Mouse (Mus musculus) common myeloid progenitor, adult 5-6 weeks (primary cell): ENCODE results near the gene Smco1. TPM values are rescaled to one million over a fixed set of nuclear protein-coding genes. Genes with fewer than 3 reads are reported as not detected.

Experiments
- ATAC-seq: replicated peaks from 2 replicates; pipeline ENCODE4 v1.8.0; 2016; ENCODE audit warnings: low read depth, mild to moderate bottlenecking, moderate TSS enrichment, inconsistent platforms; ENCODE audit not compliant: poor library complexity, severe bottlenecking
- total RNA-seq: library from RNA; stranded (forward); fragments of 200-1000, 187-1606 nt; gene quantifications from 2 replicates; pipeline ENCODE4 v1.2.3, GENCODE M21; 2017

Smco1 gene
- total RNA-seq, 1 experiment from 2014 or later, result not detected

DNA sequence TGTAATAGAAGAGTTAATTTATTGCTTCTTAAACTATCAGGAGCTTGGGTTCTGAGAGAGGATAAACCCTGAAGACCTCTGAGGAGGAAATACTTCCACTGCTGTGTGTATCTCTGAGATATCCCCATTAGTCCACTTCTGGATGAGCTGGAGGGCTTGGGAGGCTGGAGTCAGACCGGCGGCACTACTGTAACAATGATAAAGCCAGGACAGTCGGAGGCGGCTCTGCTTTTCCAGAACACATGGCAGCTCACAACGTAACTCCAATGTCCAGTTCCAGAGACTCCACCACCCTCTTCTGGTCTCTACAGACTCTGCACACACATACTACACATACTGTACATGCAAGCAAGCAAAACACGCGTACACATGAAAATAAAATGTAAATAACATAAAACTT, 32.6 kb downstream of the Smco1 start:
- ATAC-seq, result no peak

DNA sequence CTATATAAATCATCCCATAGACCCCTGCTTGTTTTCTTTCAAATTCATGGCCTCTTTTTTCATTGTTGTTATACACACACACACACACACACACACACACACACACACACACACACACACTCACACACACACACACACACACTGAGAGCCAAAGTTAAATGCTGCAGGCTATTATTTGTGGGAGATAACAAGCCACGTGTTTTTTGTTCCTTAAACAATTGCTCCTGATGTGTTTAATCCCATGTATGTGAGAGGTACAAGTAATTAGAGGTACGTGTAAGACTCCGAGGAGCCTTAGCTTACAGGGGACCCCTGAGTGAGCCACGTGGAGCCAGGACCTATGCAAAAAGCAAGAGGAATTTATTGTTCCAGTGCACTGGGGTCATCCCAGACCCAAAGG, 40.7 kb downstream of the Smco1 start:
- ATAC-seq, result no peak

DNA sequence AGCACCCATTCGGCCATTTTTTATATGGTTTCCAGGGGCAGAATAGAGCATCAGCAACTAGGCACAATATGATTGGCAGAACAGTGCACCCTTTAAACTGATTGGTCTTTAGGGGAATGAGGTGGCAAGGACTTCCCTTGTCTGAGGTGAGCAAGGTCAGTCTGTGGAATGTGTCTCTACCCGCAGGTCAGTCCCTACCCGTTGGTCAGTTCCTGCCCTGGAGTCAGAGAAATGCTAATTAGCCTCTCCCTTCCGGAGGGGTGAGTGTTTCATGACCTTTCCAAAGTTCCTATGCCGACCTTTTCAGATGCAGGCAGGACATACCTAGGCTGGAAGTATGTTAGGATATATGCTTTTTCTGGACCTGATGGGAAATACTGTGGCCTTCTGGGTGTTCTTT, 41.1 kb downstream of the Smco1 start:
- no peak for ATAC-seq

DNA sequence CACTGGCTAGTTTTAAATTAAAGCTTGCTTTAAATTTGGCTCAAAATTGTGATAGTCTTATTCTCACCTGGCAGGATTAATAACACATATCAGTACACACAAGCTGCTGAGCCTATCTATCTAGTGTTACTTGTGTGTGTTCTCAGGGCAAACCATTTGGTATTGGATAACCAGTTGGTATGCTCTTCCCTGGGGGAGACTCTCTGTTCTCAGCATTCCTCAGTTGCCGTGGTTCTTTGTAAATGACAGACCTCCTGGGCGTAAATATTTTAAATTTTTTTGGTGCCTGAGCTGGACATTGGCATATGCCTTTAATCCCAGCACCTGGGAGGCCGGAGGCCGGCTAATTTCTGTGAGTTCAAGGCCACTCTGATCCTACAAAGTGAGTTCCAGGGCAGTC, 41.6 kb downstream of the Smco1 start:
- ATAC-seq, result no peak

- no peak for ATAC-seq
Measured at GRCm38 (mm10) chr16:32316601-32317000, 45.3 kb downstream of the Smco1 start.

DNA sequence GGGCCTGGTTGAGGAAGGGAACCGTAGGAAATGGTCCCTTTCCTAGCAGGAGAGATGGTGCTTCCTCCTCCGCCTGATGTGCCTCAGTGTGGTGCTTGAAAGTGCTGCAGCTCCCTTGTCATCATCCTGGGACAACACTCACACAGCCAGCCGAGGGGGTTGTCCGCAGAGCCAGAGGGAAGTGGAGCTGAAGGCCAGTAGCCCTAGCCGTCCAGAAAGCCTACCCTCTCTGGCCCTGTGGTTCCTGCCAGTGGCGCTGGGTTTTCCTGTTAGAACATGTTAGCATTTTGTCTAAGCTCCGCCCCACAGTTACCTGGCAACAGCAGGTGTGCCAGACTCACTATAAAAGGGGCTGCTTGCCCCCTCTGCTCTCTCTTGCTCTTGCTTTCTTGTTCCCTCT, 52.7 kb downstream of the Smco1 start:
- no peak for ATAC-seq

Other genes with a start within 250 kb of the Smco1 start
- gene Pak2, start 192.1 kb upstream of the Smco1 start, total RNA-seq, result 52.7 and 64.7 TPM in 2 replicates
- gene Pigx, start 171.7 kb upstream of the Smco1 start, total RNA-seq, result 52.3 and 61.7 TPM in 2 replicates
- gene Cep19, start 171.7 kb upstream of the Smco1 start, total RNA-seq, result 22.2 and 28.6 TPM in 2 replicates
- 84.7 and 98.7 TPM in 2 replicates for gene Nrros, start 105.9 kb upstream of the Smco1 start, total RNA-seq
- 95.7 and 103 TPM in 2 replicates for gene Bex6, start 91.6 kb upstream of the Smco1 start, total RNA-seq
- 18.6 and 33.2 TPM in 2 replicates for gene Fbxo45, start 24.3 kb upstream of the Smco1 start, total RNA-seq
- 14.7 and 17.1 TPM in 2 replicates for gene Wdr53, start 24.2 kb upstream of the Smco1 start, total RNA-seq
- 59.8 and 73.1 TPM in 2 replicates for gene Rnf168, start 6.0 kb downstream of the Smco1 start, total RNA-seq
- gene Ubxn7, start 60.8 kb downstream of the Smco1 start, total RNA-seq, result 33.5 and 47.5 TPM in 2 replicates
- gene Tm4sf19, start 129.0 kb downstream of the Smco1 start, total RNA-seq, result not detected in 2 replicates
- 39.3 and 43.9 TPM in 2 replicates for gene Tctex1d2, start 148.2 kb downstream of the Smco1 start, total RNA-seq
- 76.7 and 81.5 TPM in 2 replicates for gene Pcyt1a, start 159.5 kb downstream of the Smco1 start, total RNA-seq
- gene Slc51a, start 216.4 kb downstream of the Smco1 start, total RNA-seq, result 0.92 TPM in 1 of 2 replicates, not detected in the other
- not detected in 2 replicates for gene Zdhhc19, start 224.8 kb downstream of the Smco1 start, total RNA-seq